Mouse (Mus musculus) ES-E14 (cell line): ENCODE measurements around the gene Arfgap2.

Experiments
- CHD2 ChIP-seq: IDR thresholded peaks from 2 replicates; pipeline ENCODE4 v1.6.1; 2014; ENCODE audit warnings: mild to moderate bottlenecking, low read depth, low read length, inconsistent platforms
- ZC3H11A ChIP-seq: IDR thresholded peaks from 2 replicates; pipeline ENCODE4 v1.6.1; 2012; ENCODE audit warnings: low read depth, mild to moderate bottlenecking, inconsistent platforms, low read length, borderline replicate concordance
- ZNF384 ChIP-seq: IDR thresholded peaks from 2 replicates; pipeline ENCODE4 v1.6.1; 2012; ENCODE audit warnings: low read depth, low read length, inconsistent platforms

DNA sequence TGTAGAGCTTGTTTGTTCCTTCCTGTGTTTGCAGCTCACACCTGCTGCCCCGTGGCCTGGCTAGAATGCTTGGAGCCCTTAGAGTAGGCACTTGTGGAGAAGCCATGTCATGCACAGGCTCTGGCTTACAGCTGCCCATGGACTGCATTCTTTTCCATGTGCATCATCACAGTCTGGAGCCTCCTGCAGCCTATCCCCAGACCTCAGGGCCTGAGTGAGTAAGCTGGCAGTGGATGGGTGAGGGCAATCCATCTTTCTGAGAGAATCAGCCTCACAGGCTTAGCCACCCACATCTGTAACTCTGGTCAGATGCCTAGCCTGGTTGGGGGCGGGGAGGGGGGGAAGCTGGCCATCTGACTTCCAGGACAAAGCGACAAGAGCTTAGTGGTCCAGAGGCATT is 34.4 kb downstream of the Arfgap2 start:
- no peak for TF ChIP-seq ZNF384
- no peak for TF ChIP-seq ZC3H11A
- no peak for TF ChIP-seq CHD2
